Mouse (Mus musculus) liver, adult 2 months (tissue): ENCODE measurements at regions not wholly inside any gene's neighbourhood (a gene's known extent, or its start where the extent isn't known, plus 50 kb on each side); places are given as distances from the start of the nearest gene placed in this dataset.

Source experiments
- CTCF ChIP-seq: fragments of 200-500 bp; IDR thresholded peaks from 2 replicates; pipeline ENCODE4 v1.5.1; 2011; ENCODE audit warnings: low read depth, low read length, control low read depth
- POLR2A ChIP-seq: fragments of 200-500 bp; IDR thresholded peaks from 2 replicates; pipeline ENCODE4 v1.6.1; 2011; ENCODE audit warnings: low read length, control low read depth; ENCODE audit not compliant: insufficient read depth; ENCODE audit errors: extremely low read depth

GRCm38 (mm10) chr1:166900028-166900427, 101.2 kb upstream of the Fam78b start:
- no peak for TF ChIP-seq CTCF
- TF ChIP-seq POLR2A = no peak
